Mouse (Mus musculus) myocyte (in vitro differentiated cells): ENCODE measurements at regions not wholly inside any gene's neighbourhood (a gene's known extent, or its start where the extent isn't known, plus 50 kb on each side); places are given as distances from the start of the nearest gene placed in this dataset.

Experiments
- CEBPB ChIP-seq: IDR thresholded peaks from 2 replicates; pipeline ENCODE4 v1.6.1; 2011; ENCODE audit warnings: mild to moderate bottlenecking, moderate library complexity; ENCODE audit not compliant: poor library complexity, insufficient read depth, severe bottlenecking
- E2F4 ChIP-seq: IDR thresholded peaks from one replicate; pipeline ENCODE4 v1.6.1; 2011; ENCODE audit warnings: mild to moderate bottlenecking, control low read depth, moderate library complexity; ENCODE audit not compliant: insufficient read depth
- MAX ChIP-seq: IDR thresholded peaks from one replicate; pipeline ENCODE4 v1.6.1; 2011; ENCODE audit warnings: low read depth, mild to moderate bottlenecking, control low read depth
- MYOD1 ChIP-seq, 3 experiments: IDR thresholded peaks; one replicate each; pipeline ENCODE4 v1.6.1; 2011; ENCODE audit warnings: control low read depth in 2 of 3, low read depth in 2 of 3, mild to moderate bottlenecking in 2 of 3, moderate library complexity in 1 of 3; ENCODE audit not compliant: insufficient read length in 2 of 3, control insufficient read depth in 1 of 3
- MYOG ChIP-seq, 3 experiments: IDR thresholded peaks; one replicate each; pipeline ENCODE4 v1.6.1; 2011; ENCODE audit warnings: control low read depth in 2 of 3, low read depth in 2 of 3, mild to moderate bottlenecking in 2 of 3; ENCODE audit not compliant: insufficient read length in 2 of 3, control insufficient read depth in 1 of 3, insufficient read depth in 1 of 3
- POLR2A ChIP-seq: IDR thresholded peaks from one replicate; pipeline ENCODE4 v1.6.1; 2011; ENCODE audit warnings: low read depth, mild to moderate bottlenecking, control low read depth, moderate library complexity; ENCODE audit not compliant: insufficient read length
- POLR2AphosphoS2 ChIP-seq: IDR thresholded peaks from one replicate; pipeline ENCODE4 v1.6.1; 2011; ENCODE audit warnings: low read depth, control low read depth; ENCODE audit not compliant: insufficient read length
- TCF12 ChIP-seq: IDR thresholded peaks from one replicate; pipeline ENCODE4 v1.6.1; 2011; ENCODE audit warnings: mild to moderate bottlenecking, control low read depth; ENCODE audit not compliant: poor library complexity, insufficient read depth, severe bottlenecking
- TCF3 ChIP-seq: IDR thresholded peaks from one replicate; pipeline ENCODE4 v1.6.1; 2011; ENCODE audit warnings: low read depth, control low read depth; ENCODE audit not compliant: insufficient read length
- USF1 ChIP-seq: IDR thresholded peaks from one replicate; pipeline ENCODE4 v1.6.1; 2011; ENCODE audit warnings: low read depth, mild to moderate bottlenecking, control low read depth, moderate library complexity

- no peak for TF ChIP-seq CEBPB
- TF ChIP-seq POLR2A: no peak
- TF ChIP-seq MAX: no peak
- TF ChIP-seq TCF12: no peak
- no peak for TF ChIP-seq E2F4
- no peak for TF ChIP-seq TCF3
- no peak for TF ChIP-seq MYOD1 (IDR thresholded peaks at IDR 0.05; ENCODE audit: control insufficient read depth in 1 of 3, insufficient read length in 2 of 3, low read depth in 2 of 3)
- no peak for TF ChIP-seq POLR2AphosphoS2
- TF ChIP-seq USF1: no peak
- TF ChIP-seq MYOG (IDR thresholded peaks at IDR 0.05; ENCODE audit: control insufficient read depth in 1 of 3, insufficient read depth in 1 of 3, insufficient read length in 2 of 3, low read depth in 2 of 3): no peak
These were observed 202.5 kb downstream of the Arhgef10l start for GRCm38 (mm10) chr4:140463296-140463695.
